Mouse (Mus musculus) forebrain, postnatal 0 days (tissue): ENCODE measurements around the gene Tnfrsf1b. TPM values are rescaled to one million over a fixed set of nuclear protein-coding genes. Genes with fewer than 3 reads are reported as not detected.

Experiments
- ATAC-seq: fragments of 200-750 bp; cut with Nextera tagmentation; 2 replicates; pipeline ENCODE4 v1.8.0; 2017; ENCODE audit warnings: mild to moderate bottlenecking, moderate library complexity
- DNase-seq: peaks from one replicate; pipeline ENCODE4 v3.0.0-alpha.2; 2015
- H3K27ac ChIP-seq: fragments of 300-500 bp; sonication (generic); 2 replicates; pipeline ENCODE4 v1.5.1; 2014; ENCODE audit warnings: low read depth, mild to moderate bottlenecking, antibody characterized with exemption, low read length, moderate library complexity, mixed read lengths
- H3K27me3 ChIP-seq: fragments of 300-500 bp; sonication (generic); 2 replicates; pipeline ENCODE4 v1.6.1; 2014; ENCODE audit warnings: mild to moderate bottlenecking, low read length, mixed read lengths; ENCODE audit not compliant: insufficient read depth
- H3K36me3 ChIP-seq: fragments of 300-500 bp; sonication (generic); 2 replicates; pipeline ENCODE4 v1.6.1; 2014; ENCODE audit warnings: mild to moderate bottlenecking, moderate library complexity; ENCODE audit not compliant: insufficient read depth
- H3K4me1 ChIP-seq: fragments of 300-500 bp; sonication (generic); 2 replicates; pipeline ENCODE4 v1.6.1; 2014; ENCODE audit warnings: antibody characterized with exemption; ENCODE audit not compliant: insufficient read depth
- H3K4me2 ChIP-seq: fragments of 300-500 bp; sonication (generic); 2 replicates; pipeline ENCODE4 v1.6.1; 2014; ENCODE audit warnings: low read depth, mild to moderate bottlenecking, moderate library complexity
- H3K4me3 ChIP-seq: fragments of 300-500 bp; sonication (generic); 2 replicates; pipeline ENCODE4 v1.5.1; 2014; ENCODE audit warnings: low read depth, low read length, mixed read lengths
- H3K9ac ChIP-seq: fragments of 300-500 bp; sonication (generic); 2 replicates; pipeline ENCODE4 v1.6.1; 2014; ENCODE audit warnings: mild to moderate bottlenecking
- H3K9me3 ChIP-seq: fragments of 300-500 bp; sonication (generic); 2 replicates; pipeline ENCODE4 v1.6.1; 2016; ENCODE audit warnings: low read length
- CTCF ChIP-seq: sonication (generic); IDR thresholded peaks from 2 replicates; pipeline ENCODE4 v1.5.1; 2016; ENCODE audit warnings: antibody characterized with exemption, control low read depth, low read depth
- WGBS: fragments of 180-500 bp; shearing (Covaris S2); extraction: QIAGEN DNeasy Blood & Tissue Kit; methylation state at CpG from one replicate; pipeline ENCODE4 v1.1.7; 2014; 5-methylcytosine and 5-hydroxymethylcytosine counted together
- polyA plus RNA-seq: library from polyadenylated mRNA; unstranded; fragments of >200 nt; fragmentation: Nextera tagmentation; extraction: Ambion mirVana; gene quantifications from 2 replicates; pipeline ENCODE4 v1.2.1, GENCODE M21; 2015
- total RNA-seq: library from RNA; depleted of rRNA; stranded (reverse); fragments of >200 nt; gene quantifications from 2 replicates; pipeline ENCODE4 v1.2.3, GENCODE M21; 2014

Tnfrsf1b gene
- total and polyA plus RNA-seq, 2 experiments from 2014 or later, result 2.4 to 10.7 TPM

DNA sequence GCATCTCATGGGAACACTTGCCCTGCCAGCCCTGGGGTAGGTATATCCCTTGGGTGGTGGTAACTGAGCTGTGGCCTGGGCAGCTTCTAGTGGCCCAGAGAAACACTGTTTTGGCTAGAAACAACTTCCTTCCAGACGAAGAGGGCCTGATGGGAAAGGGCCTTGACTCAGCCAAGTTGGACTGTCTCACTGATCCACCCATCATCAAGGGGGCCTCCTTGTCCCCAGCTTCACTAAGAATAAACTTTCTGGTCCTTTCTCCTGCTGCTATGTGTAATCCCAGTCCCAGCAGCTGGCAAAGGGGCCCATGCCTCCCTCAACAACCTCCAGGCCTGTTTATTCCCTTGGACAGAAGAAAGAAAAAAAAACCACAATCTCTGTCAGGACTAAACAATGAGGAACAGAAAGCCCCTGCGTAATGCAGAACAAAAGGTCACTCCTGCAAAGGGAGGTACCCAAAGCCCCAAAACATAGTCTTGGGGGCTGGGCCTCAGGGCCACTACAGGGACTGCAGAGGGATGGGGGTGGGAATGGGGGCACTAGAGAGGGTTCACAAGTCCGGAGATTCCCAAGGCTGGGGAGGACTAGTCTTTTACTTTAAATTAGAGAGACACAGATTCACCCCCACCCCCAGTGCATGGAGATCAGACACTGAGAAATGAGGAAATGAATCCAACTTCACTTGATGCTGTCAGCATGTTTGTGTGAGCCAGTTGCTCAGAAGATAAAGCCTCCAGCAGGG lies 13.0 kb downstream of the Tnfrsf1b start:
- 29% methylated on average over 3 of the region's 3 CpGs for WGBS
- DNase-seq, result no peak

DNA sequence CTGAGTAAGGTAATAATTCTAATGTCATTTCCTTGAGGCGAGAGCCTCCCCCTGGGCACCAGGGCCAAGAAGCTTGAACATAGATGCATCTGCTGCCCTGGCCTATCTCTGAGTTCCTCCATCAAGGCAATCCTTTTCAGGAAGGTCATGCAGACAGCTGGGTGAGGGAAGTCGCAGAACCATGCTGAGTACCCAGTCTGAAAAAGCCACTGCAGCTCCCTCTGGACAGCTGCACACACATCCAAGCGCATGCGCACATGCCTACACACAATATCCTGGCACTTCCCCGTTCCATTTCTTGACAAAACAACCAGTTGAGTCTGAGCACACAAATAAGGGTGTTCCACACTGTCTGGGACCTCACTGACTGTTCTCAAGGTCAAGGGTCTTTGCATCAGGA lies 14.9 kb downstream of the Tnfrsf1b start:
- no peak for TF ChIP-seq CTCF
- DNase-seq (no peak), ATAC-seq (no peak)
- no peaks in the 10 kb centered on the region for H3K27me3 ChIP-seq
- no peak overlapping the region for H3K9ac ChIP-seq
- H3K4me1 ChIP-seq, result no peaks in the 10 kb centered on the region
- no peak overlapping the region for H3K4me3 ChIP-seq
- no peak overlapping the region for H3K27ac ChIP-seq
- no peak overlapping the region for H3K4me2 ChIP-seq
- no peaks in the 10 kb centered on the region for H3K36me3 ChIP-seq
- H3K9me3 ChIP-seq, result no peaks in the 10 kb centered on the region
- WGBS, result 91% methylated on average over 5 of the region's 5 CpGs

More for the DNA sequence above, 13.0 kb downstream of the Tnfrsf1b start:
- Histone ChIP-seq H3K27ac (no peak overlapping the region), H3K9me3 (no peaks in the 10 kb centered on the region), H3K4me2 (no peak overlapping the region), H3K9ac (no peak overlapping the region), H3K4me1 (no peaks in the 10 kb centered on the region), H3K36me3 (no peaks in the 10 kb centered on the region), H3K27me3 (no peaks in the 10 kb centered on the region), H3K4me3 (no peak overlapping the region)
- no peak for ATAC-seq
- TF ChIP-seq CTCF, result no peak

DNA sequence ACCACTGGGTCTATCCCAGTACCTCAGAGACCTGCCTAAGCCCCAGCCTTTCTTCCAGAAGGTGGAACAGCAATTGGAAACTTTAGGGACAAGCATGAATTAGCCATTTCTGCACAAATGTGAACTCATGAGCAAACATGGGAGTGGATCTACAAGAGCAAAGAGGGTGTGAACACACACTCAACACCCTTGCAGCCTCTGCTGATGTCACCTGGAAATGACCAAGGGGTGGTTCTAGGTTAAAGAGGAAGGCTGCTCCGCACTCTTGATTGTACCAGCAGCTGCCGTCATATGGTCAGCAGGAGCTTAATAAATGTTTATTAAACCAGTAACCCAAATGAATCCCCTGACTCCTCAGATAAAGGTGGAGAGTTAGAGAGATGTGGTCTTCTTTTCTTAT lies 16.0 kb downstream of the Tnfrsf1b start:
- Histone ChIP-seq H3K36me3 (no peaks in the 10 kb centered on the region), H3K4me1 (no peaks in the 10 kb centered on the region), H3K9me3 (no peaks in the 10 kb centered on the region), H3K4me2 (no peak overlapping the region), H3K4me3 (no peak overlapping the region), H3K27ac (no peak overlapping the region), H3K9ac (no peak overlapping the region), H3K27me3 (no peaks in the 10 kb centered on the region)
- no peak for TF ChIP-seq CTCF
- no peak for DNase-seq
- no peak for ATAC-seq
- WGBS, result 97% methylated on average over 2 of the region's 2 CpGs

DNA sequence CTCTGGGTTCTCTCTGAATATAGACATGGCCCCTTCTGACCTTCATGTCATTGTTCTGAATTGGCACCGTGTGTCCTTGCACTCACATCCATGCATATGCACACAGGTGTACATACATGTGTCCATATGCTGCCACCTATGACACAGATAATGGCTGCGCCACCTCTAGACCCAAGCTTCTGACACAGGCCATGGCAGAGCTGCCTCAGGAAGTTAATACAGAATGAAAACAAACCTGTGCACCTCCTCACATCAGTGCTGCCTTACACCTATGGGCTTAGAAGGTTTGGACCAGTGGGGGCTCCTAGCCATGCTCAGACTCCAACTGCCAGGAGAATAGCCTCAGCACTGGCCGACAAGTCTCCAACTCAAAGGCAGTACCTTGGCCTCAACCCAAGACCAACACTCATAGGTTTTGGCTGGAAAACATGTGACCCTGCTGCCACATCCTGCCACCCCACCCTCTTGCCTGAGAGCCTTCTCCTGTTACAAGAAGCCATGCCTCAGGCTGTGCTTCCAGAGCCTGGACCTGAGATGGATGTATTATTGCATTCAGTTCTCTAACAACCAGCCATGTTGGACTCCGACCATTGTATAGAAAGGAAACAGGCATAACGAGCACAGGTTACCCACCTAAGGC lies 17.0 kb downstream of the Tnfrsf1b start:
- H3K9me3 ChIP-seq, result no peaks in the 10 kb centered on the region
- H3K27me3 ChIP-seq, result no peaks in the 10 kb centered on the region
- no peaks in the 10 kb centered on the region for H3K36me3 ChIP-seq
- ATAC-seq, result no peak
- no peak overlapping the region for H3K27ac ChIP-seq
- TF ChIP-seq CTCF, result no peak
- H3K4me2 ChIP-seq, result no peak overlapping the region
- DNase-seq, result no peak
- 90% methylated on average over 5 of the region's 5 CpGs for WGBS
- no peak overlapping the region for H3K4me3 ChIP-seq
- H3K9ac ChIP-seq, result no peak overlapping the region
- no peaks in the 10 kb centered on the region for H3K4me1 ChIP-seq

DNA sequence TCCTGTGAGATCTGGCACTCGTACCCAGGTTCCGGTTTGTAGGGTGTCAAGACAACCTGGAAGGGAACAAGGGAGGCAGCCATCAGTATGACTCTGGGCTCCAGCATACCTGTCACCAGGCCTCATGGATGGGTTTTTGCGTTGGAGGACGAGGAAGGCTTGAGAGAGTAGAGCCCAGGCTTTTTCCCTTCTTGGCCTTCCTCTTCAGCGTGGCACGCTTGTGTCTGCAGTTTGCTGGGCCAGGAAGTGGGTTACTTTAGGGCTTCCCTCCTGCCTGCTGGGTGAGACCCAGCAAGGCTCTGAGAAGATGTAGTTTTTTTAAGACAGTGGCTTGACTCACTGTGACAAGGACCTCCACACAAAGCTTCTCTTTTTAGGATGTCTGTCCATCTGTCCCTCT lies 17.6 kb downstream of the Tnfrsf1b start:
- ATAC-seq (no peak), DNase-seq (no peak)
- TF ChIP-seq CTCF, result no peak
- H3K27me3 ChIP-seq, result no peaks in the 10 kb centered on the region
- H3K27ac ChIP-seq, result no peak overlapping the region
- H3K4me1 ChIP-seq, result no peaks in the 10 kb centered on the region
- no peak overlapping the region for H3K9ac ChIP-seq
- H3K4me2 ChIP-seq, result no peak overlapping the region
- H3K9me3 ChIP-seq, result no peaks in the 10 kb centered on the region
- no peaks in the 10 kb centered on the region for H3K36me3 ChIP-seq
- H3K4me3 ChIP-seq, result no peak overlapping the region
- WGBS, result 92% methylated on average over 6 of the region's 6 CpGs

DNA sequence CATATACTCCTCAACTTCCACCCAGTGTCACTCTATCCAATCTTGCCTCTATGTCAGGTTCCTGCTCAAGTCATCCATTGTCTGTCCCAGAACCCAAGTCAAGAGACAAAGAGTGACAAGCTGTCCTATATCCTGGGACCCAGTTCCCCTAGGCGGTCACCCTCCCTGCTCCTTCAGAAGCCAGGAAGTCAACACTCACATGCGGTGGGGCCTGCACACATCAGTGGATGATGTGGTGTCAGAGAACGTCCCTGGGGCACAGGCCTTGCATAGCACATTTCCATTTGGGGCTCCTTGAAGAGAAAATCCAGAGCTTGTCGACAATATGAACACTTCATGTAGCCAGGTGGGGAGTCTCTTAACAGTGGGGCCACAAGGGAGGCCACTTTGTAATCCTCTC lies 22.1 kb downstream of the Tnfrsf1b start:
- no peak for DNase-seq
- Histone ChIP-seq H3K9ac (no peak overlapping the region), H3K36me3 (no peaks in the 10 kb centered on the region), H3K4me3 (no peak overlapping the region), H3K27ac (no peak overlapping the region), H3K27me3 (no peaks in the 10 kb centered on the region), H3K4me1 (no peaks in the 10 kb centered on the region), H3K9me3 (no peaks in the 10 kb centered on the region), H3K4me2 (no peak overlapping the region)
- 95% methylated on average over 4 of the region's 4 CpGs for WGBS
- TF ChIP-seq CTCF, result no peak
- ATAC-seq, result no peak

DNA sequence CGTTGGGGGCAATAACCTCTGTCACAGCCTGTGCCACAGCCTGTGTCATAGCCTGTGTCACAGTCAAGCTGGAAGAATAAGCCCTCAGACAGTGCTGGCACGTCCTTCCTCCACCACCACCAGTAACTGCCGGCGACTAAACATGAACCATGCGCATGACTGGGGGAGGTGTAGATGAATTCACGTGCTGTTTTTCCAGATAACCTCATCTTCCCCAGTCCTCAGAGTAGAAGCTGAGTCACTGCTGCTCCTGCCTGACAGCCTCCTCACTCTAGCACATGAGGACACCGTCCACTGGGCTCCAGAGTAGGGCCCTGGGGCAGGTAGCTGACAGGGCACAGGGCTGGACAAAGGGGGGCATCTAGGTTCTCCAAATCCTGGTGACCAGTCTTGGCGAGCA lies 24.6 kb downstream of the Tnfrsf1b start:
- Histone ChIP-seq H3K4me2 (no peak overlapping the region), H3K9me3 (no peaks in the 10 kb centered on the region), H3K4me1 (no peaks in the 10 kb centered on the region), H3K27me3 (no peaks in the 10 kb centered on the region), H3K36me3 (no peaks in the 10 kb centered on the region), H3K27ac (no peak overlapping the region), H3K9ac (no peak overlapping the region), H3K4me3 (no peak overlapping the region)
- DNase-seq (no peak), ATAC-seq (peak; percentile 34; the same call in 1 of the 2 replicates)
- WGBS, result 86% methylated on average over 8 of the region's 8 CpGs
- no peak for TF ChIP-seq CTCF
